Mouse (Mus musculus): Measurements from ENCODE around the gene Piezo1. TPM values are rescaled to one million over a fixed set of nuclear protein-coding genes. Genes with fewer than 3 reads are reported as not detected.

Gene Piezo1
- total RNA-seq, 2 experiments from 2014 or later, result 3.1 to 5.5 TPM

- peak; percentile 23 for TF ChIP-seq CTCF (conservative IDR thresholded peaks at IDR 0.05)
These were observed 16.4 kb upstream of the Piezo1 start, which contains the start of gene Cdt1 for GRCm38 (mm10) chr8:122567361-122568108. Gene Cdt1, plus strand, starts transcription at chr8:122568015.

GRCm38 (mm10) chr8:122566766-122567165 is 15.6 kb upstream of the Piezo1 start:
- Histone ChIP-seq H3K27ac (peak overlapping the region; percentile 92), H3K4me3 (peak overlapping the region; percentile 83)
- TF ChIP-seq CTCF (conservative IDR thresholded peaks at IDR 0.05), result no peak
- no peak for DNase-seq (ENCODE audit: low spot score in 2 of 2)

More at GRCm38 (mm10) chr8:122567361-122568108, 16.4 kb upstream of the Piezo1 start, which contains the start of gene Cdt1:
- Histone ChIP-seq H3K27ac (peak within 1 kb of the TSS; percentile 92), H3K4me3 (peak within 1 kb of the TSS; percentile 83)
- peak; percentile 93 to 95 for DNase-seq (ENCODE audit: low spot score in 2 of 2)

- H3K27ac ChIP-seq, result 0 out of 2 replicates have a peak overlapping the region, but pooled peaks have one; percentile 14
- no peak for DNase-seq (ENCODE audit: low spot score in 2 of 2)
- H3K4me3 ChIP-seq, result no peak overlapping the region
- TF ChIP-seq CTCF (conservative IDR thresholded peaks at IDR 0.05), result no peak
These were observed 13.5 kb upstream of the Piezo1 start for GRCm38 (mm10) chr8:122564363-122565352.

- no peak for DNase-seq (ENCODE audit: low spot score in 2 of 2)
- H3K27ac ChIP-seq, result no peak overlapping the region
- TF ChIP-seq CTCF (conservative IDR thresholded peaks at IDR 0.05), result no peak
- no peak overlapping the region for H3K4me3 ChIP-seq
These were observed 10.1 kb upstream of the Piezo1 start for GRCm38 (mm10) chr8:122561199-122561598.

GRCm38 (mm10) chr8:122558671-122559349 is 7.7 kb upstream of the Piezo1 start:
- DNase-seq (ENCODE audit: low spot score in 2 of 2), result no peak
- H3K27ac ChIP-seq, result no peak overlapping the region
- no peak for TF ChIP-seq CTCF (conservative IDR thresholded peaks at IDR 0.05)
- H3K4me3 ChIP-seq, result no peak overlapping the region

GRCm38 (mm10) chr8:122557248-122558038 is 6.3 kb upstream of the Piezo1 start:
- no peak for TF ChIP-seq CTCF (conservative IDR thresholded peaks at IDR 0.05)

GRCm38 (mm10) chr8:122556030-122557009 is 5.2 kb upstream of the Piezo1 start:
- DNase-seq (ENCODE audit: low spot score in 2 of 2), result no peak
- peak overlapping the region; percentile 75 for H3K27ac ChIP-seq
- no peak for TF ChIP-seq CTCF (conservative IDR thresholded peaks at IDR 0.05)
- H3K4me3 ChIP-seq, result no peak overlapping the region

More at GRCm38 (mm10) chr8:122557248-122558038, 6.3 kb upstream of the Piezo1 start:
- no peak for DNase-seq (ENCODE audit: low spot score in 2 of 2)
- 0 out of 2 replicates have a peak overlapping the region, but pooled peaks have one; percentile 0 for H3K27ac ChIP-seq
- H3K4me3 ChIP-seq, result no peak overlapping the region

- peak; percentile 73 to 83 for DNase-seq (ENCODE audit: low spot score in 2 of 2)
- Histone ChIP-seq H3K4me3 (no peak overlapping the region), H3K27ac (no peak overlapping the region; the same call in 1 of the 2 replicates)
- no peak for TF ChIP-seq CTCF (conservative IDR thresholded peaks at IDR 0.05)
These were observed 3.7 kb upstream of the Piezo1 start for GRCm38 (mm10) chr8:122554786-122555185.

GRCm38 (mm10) chr8:122550995-122551264 is 199 bp downstream of the Piezo1 start:
- Histone ChIP-seq H3K27ac (peak overlapping the region; percentile 46; the same call in 1 of the 2 replicates), H3K4me3 (peak overlapping the region; percentile 46)
- no peak for TF ChIP-seq CTCF (conservative IDR thresholded peaks at IDR 0.05)

GRCm38 (mm10) chr8:122550234-122550994 is 715 bp downstream of the Piezo1 start:
- TF ChIP-seq CTCF (conservative IDR thresholded peaks at IDR 0.05), result no peak
- no peak for DNase-seq (ENCODE audit: low spot score in 2 of 2)
- Histone ChIP-seq H3K4me3 (peak overlapping the region; percentile 46), H3K27ac (peak overlapping the region; percentile 46; the same call in 1 of the 2 replicates)

More at GRCm38 (mm10) chr8:122550995-122551264, 199 bp downstream of the Piezo1 start:
- no peak for DNase-seq (ENCODE audit: low spot score in 2 of 2)
